Mouse (Mus musculus) heart, embryonic 16.5 days (tissue): Measurements from ENCODE around the gene Pou2f2. TPM values are rescaled to one million over a fixed set of nuclear protein-coding genes. Genes with fewer than 3 reads are reported as not detected.
A peak's percentile ranks its signal among the peaks of the same experiment; 100 is the strongest.

Source experiments
- ATAC-seq: fragments of 200-750 bp; cut with Nextera tagmentation; replicated peaks from 2 replicates; pipeline ENCODE4 v1.8.0; 2017; ENCODE audit warnings: moderate number of reproducible peaks; ENCODE audit not compliant: insufficient read depth, low FRiP score; ENCODE audit errors: extremely low read depth
- H3K27ac ChIP-seq: fragments of 300-500 bp; sonication (generic); 2 replicates; pipeline ENCODE4 v1.5.1; 2014; ENCODE audit warnings: mild to moderate bottlenecking, low read length, control low read depth, moderate library complexity
- H3K27me3 ChIP-seq: fragments of 300-500 bp; sonication (generic); 2 replicates; pipeline ENCODE4 v1.6.1; 2014; ENCODE audit warnings: low read length, mixed read lengths; ENCODE audit not compliant: control insufficient read depth, insufficient read depth
- H3K36me3 ChIP-seq: fragments of 300-500 bp; sonication (generic); 2 replicates; pipeline ENCODE4 v1.6.1; 2014; ENCODE audit not compliant: control insufficient read depth, insufficient read depth
- H3K4me1 ChIP-seq: fragments of 300-500 bp; sonication (generic); 2 replicates; pipeline ENCODE4 v1.6.1; 2014; ENCODE audit warnings: low read length, mixed read lengths; ENCODE audit not compliant: control insufficient read depth, insufficient read depth
- H3K4me2 ChIP-seq: fragments of 300-500 bp; sonication (generic); 2 replicates; pipeline ENCODE4 v1.6.1; 2014; ENCODE audit warnings: low read depth, mild to moderate bottlenecking, control low read depth, low read length
- H3K4me3 ChIP-seq: fragments of 300-500 bp; sonication (generic); 2 replicates; pipeline ENCODE4 v1.5.1; 2014; ENCODE audit warnings: mild to moderate bottlenecking, control low read depth, low read length
- H3K9ac ChIP-seq: fragments of 300-500 bp; sonication (generic); 2 replicates; pipeline ENCODE4 v1.6.1; 2014; ENCODE audit warnings: low read length, control low read depth
- H3K9me3 ChIP-seq: fragments of 300-500 bp; sonication (generic); replicated peaks from 2 replicates; pipeline ENCODE4 v1.6.1; 2016; ENCODE audit warnings: low read length; ENCODE audit not compliant: control insufficient read depth
- WGBS: fragments of 180-500 bp; shearing (Covaris S2); extraction: QIAGEN DNeasy Blood & Tissue Kit; methylation state at CpG from one replicate; pipeline ENCODE4 v1.1.7; 2014; 5-methylcytosine and 5-hydroxymethylcytosine counted together
- polyA plus RNA-seq: library from polyadenylated mRNA; unstranded; fragments of >200 nt; fragmentation: Nextera tagmentation; extraction: Ambion mirVana; gene quantifications from 2 replicates; pipeline ENCODE4 v1.2.1, GENCODE M21; 2015

Gene Pou2f2
- polyA plus RNA-seq, 1 experiment from 2014 or later: 0.58 TPM

- 0 out of 2 replicates have a peak, but pooled peaks have one; percentile 15 for ATAC-seq
- Histone ChIP-seq H3K9ac (no peak overlapping the region), H3K36me3 (no peaks in the 10 kb centered on the region), H3K4me3 (peak overlapping the region; percentile 13; the same call in 1 of the 2 replicates), H3K27ac (no peak overlapping the region), H3K4me2 (peak overlapping the region; percentile 36), H3K4me1 (peaks cover 13% of the 10 kb centered on the region), H3K9me3 (no peaks in the 10 kb centered on the region), H3K27me3 (peaks cover 70% of the 10 kb centered on the region)
- WGBS: 2% methylated on average over 14 of the region's 15 CpGs
Observed at GRCm38 (mm10) chr7:25181331-25181790, 1.8 kb upstream of the Pou2f2 start.

GRCm38 (mm10) chr7:25180512-25180911 lies 986 bp upstream of the Pou2f2 start:
- peaks cover 13% of the 10 kb centered on the region for H3K4me1 ChIP-seq
- no peak overlapping the region for H3K27ac ChIP-seq
- H3K36me3 ChIP-seq: no peaks in the 10 kb centered on the region
- H3K9ac ChIP-seq: no peak overlapping the region
- ATAC-seq: no peak
- H3K27me3 ChIP-seq: peaks cover 78% of the 10 kb centered on the region
- 7% methylated on average over 6 of the region's 6 CpGs for WGBS
- H3K9me3 ChIP-seq: no peaks in the 10 kb centered on the region
- no peak overlapping the region for H3K4me2 ChIP-seq
- H3K4me3 ChIP-seq: no peak overlapping the region

- Histone ChIP-seq H3K27me3 (peaks cover 86% of the 10 kb centered on the region), H3K9me3 (no peaks in the 10 kb centered on the region), H3K27ac (no peak overlapping the region), H3K4me2 (peak overlapping the region; percentile 93), H3K9ac (peak overlapping the region; percentile 53), H3K4me1 (peaks cover 13% of the 10 kb centered on the region), H3K4me3 (peak overlapping the region; percentile 57), H3K36me3 (no peaks in the 10 kb centered on the region)
- WGBS: 1% methylated on average over 50 of the region's 56 CpGs
- ATAC-seq: peak; percentile 54; the same call in 1 of the 2 replicates
Observed at GRCm38 (mm10) chr7:25178787-25179605, 530 bp downstream of the Pou2f2 start.

- Histone ChIP-seq H3K27me3 (peaks cover 88% of the 10 kb centered on the region), H3K4me1 (peaks cover 13% of the 10 kb centered on the region), H3K27ac (no peak overlapping the region), H3K9ac (no peak overlapping the region), H3K4me2 (peak overlapping the region; percentile 93), H3K9me3 (no peaks in the 10 kb centered on the region), H3K36me3 (no peaks in the 10 kb centered on the region), H3K4me3 (peak overlapping the region; percentile 57)
- 3% methylated on average over 17 of the region's 17 CpGs for WGBS
- ATAC-seq: no peak
Observed at GRCm38 (mm10) chr7:25178317-25178716, 1.2 kb downstream of the Pou2f2 start.

- no peak overlapping the region for H3K4me3 ChIP-seq
- no peak for ATAC-seq
- H3K27ac ChIP-seq: no peak overlapping the region
- WGBS: 42% methylated on average over 11 of the region's 11 CpGs
- H3K9ac ChIP-seq: no peak overlapping the region
- no peaks in the 10 kb centered on the region for H3K36me3 ChIP-seq
- H3K4me2 ChIP-seq: no peak overlapping the region
- peaks cover 49% of the 10 kb centered on the region for H3K27me3 ChIP-seq
- H3K4me1 ChIP-seq: peaks cover 10% of the 10 kb centered on the region
- H3K9me3 ChIP-seq: no peaks in the 10 kb centered on the region
Observed at GRCm38 (mm10) chr7:25174343-25174742, 5.2 kb downstream of the Pou2f2 start.

- Histone ChIP-seq H3K9ac (no peak overlapping the region), H3K36me3 (no peaks in the 10 kb centered on the region), H3K4me1 (no peaks in the 10 kb centered on the region), H3K9me3 (no peaks in the 10 kb centered on the region), H3K4me3 (no peak overlapping the region), H3K27ac (no peak overlapping the region), H3K27me3 (peaks cover 35% of the 10 kb centered on the region), H3K4me2 (no peak overlapping the region)
- WGBS: 26% methylated on average over 5 of the region's 5 CpGs
- ATAC-seq: no peak
Observed at GRCm38 (mm10) chr7:25172669-25173068, 6.9 kb downstream of the Pou2f2 start.

GRCm38 (mm10) chr7:25170583-25170982 lies 8.9 kb downstream of the Pou2f2 start:
- Histone ChIP-seq H3K9me3 (no peaks in the 10 kb centered on the region), H3K27me3 (peaks cover 16% of the 10 kb centered on the region), H3K9ac (no peak overlapping the region), H3K4me3 (no peak overlapping the region), H3K4me1 (no peaks in the 10 kb centered on the region), H3K27ac (no peak overlapping the region), H3K36me3 (no peaks in the 10 kb centered on the region), H3K4me2 (no peak overlapping the region)
- ATAC-seq: no peak
- 16% methylated on average over 3 of the region's 3 CpGs for WGBS

- no peaks in the 10 kb centered on the region for H3K9me3 ChIP-seq
- no peaks in the 10 kb centered on the region for H3K4me1 ChIP-seq
- H3K4me3 ChIP-seq: no peak overlapping the region
- H3K27me3 ChIP-seq: peaks cover 4% of the 10 kb centered on the region; the same call in 1 of the 2 replicates
- H3K9ac ChIP-seq: no peak overlapping the region
- no peak overlapping the region for H3K27ac ChIP-seq
- no peaks in the 10 kb centered on the region for H3K36me3 ChIP-seq
- WGBS: 75% methylated on average over 5 of the region's 5 CpGs
- ATAC-seq: no peak
- no peak overlapping the region for H3K4me2 ChIP-seq
Observed at GRCm38 (mm10) chr7:25166106-25166505, 13.4 kb downstream of the Pou2f2 start.

GRCm38 (mm10) chr7:25156158-25156648 lies 23.3 kb downstream of the Pou2f2 start:
- Histone ChIP-seq H3K27ac (no peak overlapping the region), H3K4me3 (no peak overlapping the region), H3K4me2 (no peak overlapping the region), H3K9me3 (no peaks in the 10 kb centered on the region), H3K27me3 (peaks cover 26% of the 10 kb centered on the region), H3K4me1 (no peaks in the 10 kb centered on the region), H3K9ac (no peak overlapping the region), H3K36me3 (no peaks in the 10 kb centered on the region)
- no peak for ATAC-seq
- 10% methylated on average over 14 of the region's 14 CpGs for WGBS
